Mouse (Mus musculus) neural tube, embryonic 12.5 days (tissue): ENCODE measurements around the gene Irf3. TPM values are rescaled to one million over a fixed set of nuclear protein-coding genes. Genes with fewer than 3 reads are reported as not detected.

Experiments used
- ATAC-seq: fragments of 200-750 bp; cut with Nextera tagmentation; 2 replicates; pipeline ENCODE4 v1.8.0; 2017; ENCODE audit warnings: low read depth, mild to moderate bottlenecking, moderate TSS enrichment, moderate library complexity; ENCODE audit not compliant: low FRiP score
- H3K27ac ChIP-seq: fragments of 300-500 bp; sonication (generic); 2 replicates; pipeline ENCODE4 v1.5.1; 2016
- H3K27me3 ChIP-seq: fragments of 300-500 bp; sonication (generic); replicated peaks from 2 replicates; pipeline ENCODE4 v1.6.1; 2016; ENCODE audit warnings: mild to moderate bottlenecking
- H3K36me3 ChIP-seq: fragments of 300-500 bp; sonication (generic); 2 replicates; pipeline ENCODE4 v1.6.1; 2016; ENCODE audit warnings: mild to moderate bottlenecking
- H3K4me1 ChIP-seq: fragments of 300-500 bp; sonication (generic); 2 replicates; pipeline ENCODE4 v1.6.1; 2016
- H3K4me2 ChIP-seq: fragments of 300-500 bp; sonication (generic); replicated peaks from 2 replicates; pipeline ENCODE4 v1.6.1; 2016; ENCODE audit warnings: mild to moderate bottlenecking
- H3K4me3 ChIP-seq: fragments of 300-500 bp; sonication (generic); 2 replicates; pipeline ENCODE4 v1.5.1; 2016
- H3K9ac ChIP-seq: fragments of 300-500 bp; sonication (generic); 2 replicates; pipeline ENCODE4 v1.6.1; 2016; ENCODE audit warnings: mild to moderate bottlenecking
- H3K9me3 ChIP-seq: fragments of 300-500 bp; sonication (generic); 2 replicates; pipeline ENCODE4 v1.6.1; 2016; ENCODE audit warnings: mild to moderate bottlenecking
- WGBS: fragments of 180-500 bp; shearing (Covaris S2); methylation state at CpG from one replicate; pipeline ENCODE4 v1.1.7; 2016; 5-methylcytosine and 5-hydroxymethylcytosine counted together
- polyA plus RNA-seq: library from polyadenylated mRNA; unstranded; fragments of >200 nt; fragmentation: Nextera tagmentation; extraction: Ambion mirVana; gene quantifications from 2 replicates; pipeline ENCODE4 v1.2.1, GENCODE M21; 2016

Gene Irf3
- polyA plus RNA-seq, 1 experiment from 2014 or later: 73.4 TPM

DNA sequence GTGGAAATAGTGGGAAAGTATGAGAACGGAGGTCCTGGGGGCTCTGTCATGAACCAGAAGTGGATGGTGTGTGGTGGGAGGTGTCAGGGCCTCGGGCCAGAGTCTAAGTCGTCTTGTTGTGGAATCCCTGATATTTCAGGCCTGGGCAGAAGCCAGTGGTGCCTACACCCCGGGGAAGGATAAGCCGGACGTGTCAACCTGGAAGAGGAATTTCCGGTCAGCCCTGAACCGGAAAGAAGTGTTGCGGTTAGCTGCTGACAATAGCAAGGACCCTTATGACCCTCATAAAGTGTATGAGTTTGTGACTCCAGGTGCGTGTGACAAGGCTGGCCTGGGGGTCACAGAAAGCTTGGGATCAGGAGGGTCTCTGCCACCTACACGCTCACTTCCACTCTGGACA, 2.3 kb downstream of the Irf3 start:
- H3K9ac ChIP-seq: no peak overlapping the region
- no peak overlapping the region for H3K27ac ChIP-seq
- peaks cover 31% of the 10 kb centered on the region for H3K4me1 ChIP-seq
- H3K36me3 ChIP-seq: peaks cover 65% of the 10 kb centered on the region
- peak overlapping the region; percentile 14; the same call in 1 of the 2 replicates for H3K4me2 ChIP-seq
- no peak for ATAC-seq
- no peaks in the 10 kb centered on the region for H3K27me3 ChIP-seq
- no peak overlapping the region for H3K4me3 ChIP-seq
- 81% methylated on average over 11 of the region's 11 CpGs for WGBS
- no peaks in the 10 kb centered on the region for H3K9me3 ChIP-seq

- 88% methylated on average over 21 of the region's 21 CpGs for WGBS
- no peaks in the 10 kb centered on the region for H3K27me3 ChIP-seq
- H3K4me2 ChIP-seq: no peak overlapping the region
- H3K4me3 ChIP-seq: no peak overlapping the region
- no peak overlapping the region for H3K9ac ChIP-seq
- peaks cover 32% of the 10 kb centered on the region for H3K4me1 ChIP-seq
- H3K36me3 ChIP-seq: peaks cover 65% of the 10 kb centered on the region
- ATAC-seq: no peak
- no peak overlapping the region for H3K27ac ChIP-seq
- H3K9me3 ChIP-seq: no peaks in the 10 kb centered on the region
These were observed 3.2 kb downstream of the Irf3 start for GRCm38 (mm10) chr7:45000539-45001114.

DNA sequence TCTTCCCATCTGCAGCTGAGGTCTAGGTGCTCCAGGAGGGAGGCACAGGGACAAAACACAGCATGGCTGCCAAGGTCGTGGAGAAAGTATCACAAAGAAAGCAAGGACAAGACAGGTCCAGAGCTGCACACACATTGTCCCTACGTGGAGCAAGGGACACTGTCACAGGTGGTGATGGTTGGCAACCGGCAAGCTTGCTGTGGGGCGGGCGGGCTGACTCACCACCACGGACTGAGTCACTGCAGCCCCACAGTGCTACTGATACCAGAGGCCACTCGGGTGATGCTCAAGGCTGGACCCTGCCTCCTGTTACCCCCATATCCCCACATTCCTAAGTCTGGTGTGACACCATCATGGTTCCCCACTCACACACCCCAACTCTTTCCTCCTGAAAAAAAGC, 5.0 kb downstream of the Irf3 start:
- H3K4me2 ChIP-seq: no peak overlapping the region
- peaks cover 80% of the 10 kb centered on the region for H3K36me3 ChIP-seq
- H3K9ac ChIP-seq: no peak overlapping the region
- no peaks in the 10 kb centered on the region for H3K27me3 ChIP-seq
- no peak for ATAC-seq
- H3K4me1 ChIP-seq: peaks cover 19% of the 10 kb centered on the region
- WGBS: 92% methylated on average over 7 of the region's 7 CpGs
- no peak overlapping the region for H3K4me3 ChIP-seq
- H3K9me3 ChIP-seq: no peaks in the 10 kb centered on the region
- H3K27ac ChIP-seq: no peak overlapping the region

DNA sequence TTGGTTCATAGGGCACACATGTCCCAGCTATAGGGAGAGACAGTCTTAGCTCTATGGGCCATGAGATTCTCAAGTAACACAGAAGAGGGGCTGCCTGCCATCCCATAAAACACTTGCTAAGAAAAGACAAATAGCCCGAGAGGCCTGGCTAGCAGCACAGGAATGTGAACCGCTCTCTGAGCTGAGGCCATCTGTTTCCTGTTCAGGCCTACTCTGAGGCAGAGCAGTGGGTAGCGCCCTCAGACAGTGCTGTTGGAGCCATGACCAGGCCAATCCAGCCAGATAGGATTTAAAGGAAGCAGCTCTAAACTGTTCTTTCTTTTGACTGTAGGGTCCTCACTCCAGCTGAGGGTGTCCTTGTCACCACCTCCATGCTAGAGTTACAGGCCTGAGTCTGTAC, 7.1 kb downstream of the Irf3 start:
- Histone ChIP-seq H3K27ac (no peak overlapping the region), H3K4me1 (peaks cover 6% of the 10 kb centered on the region), H3K36me3 (peaks cover 98% of the 10 kb centered on the region), H3K4me2 (no peak overlapping the region), H3K9me3 (no peaks in the 10 kb centered on the region), H3K4me3 (no peak overlapping the region), H3K9ac (no peak overlapping the region), H3K27me3 (no peaks in the 10 kb centered on the region)
- no peak for ATAC-seq
- 69% methylated on average over 3 of the region's 3 CpGs for WGBS

- H3K4me3 ChIP-seq: no peak overlapping the region
- peaks cover 98% of the 10 kb centered on the region for H3K36me3 ChIP-seq
- peaks cover 3% of the 10 kb centered on the region; the same call in 1 of the 2 replicates for H3K4me1 ChIP-seq
- no peak overlapping the region for H3K9ac ChIP-seq
- no peaks in the 10 kb centered on the region for H3K27me3 ChIP-seq
- no peak overlapping the region for H3K27ac ChIP-seq
- no peaks in the 10 kb centered on the region for H3K9me3 ChIP-seq
- WGBS: 94% methylated on average over 6 of the region's 6 CpGs
- ATAC-seq: no peak
- H3K4me2 ChIP-seq: no peak overlapping the region
These were observed 8.0 kb downstream of the Irf3 start for GRCm38 (mm10) chr7:45005321-45005992.

DNA sequence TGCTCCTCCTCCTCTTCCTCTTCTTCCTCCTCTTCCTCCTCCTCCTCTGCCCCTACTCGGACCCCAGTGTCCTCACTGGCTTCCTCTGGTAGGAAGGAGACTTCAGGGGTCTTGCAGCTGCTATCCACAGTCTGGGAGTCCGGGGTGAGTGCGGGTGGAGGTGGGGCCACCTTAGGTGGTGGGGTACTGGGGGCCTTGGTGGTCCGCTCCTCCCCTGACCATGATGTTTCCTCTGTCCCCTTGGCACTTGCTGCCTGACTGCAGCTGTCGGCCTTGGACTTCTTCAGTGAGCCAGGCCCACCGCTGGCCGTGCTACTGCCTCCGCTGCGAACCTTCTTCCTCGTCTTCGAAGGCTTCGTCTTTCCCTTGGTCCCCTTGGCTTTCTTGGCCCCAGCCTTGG, 9.1 kb downstream of the Irf3 start:
- Histone ChIP-seq H3K9me3 (no peaks in the 10 kb centered on the region), H3K36me3 (peaks cover 95% of the 10 kb centered on the region), H3K4me2 (no peak overlapping the region), H3K9ac (no peak overlapping the region), H3K27me3 (no peaks in the 10 kb centered on the region), H3K4me3 (no peak overlapping the region), H3K27ac (no peak overlapping the region), H3K4me1 (peaks cover 3% of the 10 kb centered on the region; the same call in 1 of the 2 replicates)
- WGBS: 98% methylated on average over 12 of the region's 12 CpGs
- no peak for ATAC-seq

GRCm38 (mm10) chr7:45007141-45007540, 9.7 kb downstream of the Irf3 start:
- no peaks in the 10 kb centered on the region for H3K27me3 ChIP-seq
- no peak overlapping the region for H3K4me2 ChIP-seq
- no peak overlapping the region for H3K4me3 ChIP-seq
- H3K9ac ChIP-seq: 0 out of 2 replicates have a peak overlapping the region, but pooled peaks have one; percentile 8
- WGBS: 98% methylated on average over 29 of the region's 29 CpGs
- ATAC-seq: no peak
- H3K4me1 ChIP-seq: peaks cover 3% of the 10 kb centered on the region; the same call in 1 of the 2 replicates
- no peaks in the 10 kb centered on the region for H3K9me3 ChIP-seq
- peaks cover 95% of the 10 kb centered on the region for H3K36me3 ChIP-seq
- no peak overlapping the region for H3K27ac ChIP-seq

DNA sequence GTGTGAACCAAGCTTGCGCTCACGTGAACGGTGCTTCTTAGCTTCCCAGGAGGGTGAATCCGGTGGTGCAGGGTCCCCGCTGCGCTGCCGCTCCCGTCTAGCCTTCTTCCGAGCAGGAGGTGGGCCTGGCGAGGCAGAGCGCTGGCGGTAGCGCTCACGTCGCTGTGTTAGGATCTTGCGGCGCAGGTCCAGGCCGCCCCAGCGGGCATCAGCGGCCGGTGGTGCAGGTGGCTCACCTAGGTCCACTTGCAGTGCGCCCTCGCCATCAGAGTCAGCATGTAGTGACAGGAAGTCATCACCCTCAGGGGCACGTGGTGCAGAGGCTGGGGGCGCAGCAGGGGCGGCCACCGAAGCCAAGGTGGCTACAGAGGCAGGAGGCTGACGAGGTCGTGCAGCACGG, 10.4 kb downstream of the Irf3 start:
- 96% methylated on average over 30 of the region's 30 CpGs for WGBS
- H3K27ac ChIP-seq: no peak overlapping the region

GRCm38 (mm10) chr7:45008411-45008810, 11.0 kb downstream of the Irf3 start:
- H3K4me1 ChIP-seq: peaks cover 3% of the 10 kb centered on the region; the same call in 1 of the 2 replicates

More for the DNA sequence above, 10.4 kb downstream of the Irf3 start:
- H3K4me2 ChIP-seq: no peak overlapping the region
- H3K9ac ChIP-seq: no peak overlapping the region
- H3K4me1 ChIP-seq: peaks cover 3% of the 10 kb centered on the region; the same call in 1 of the 2 replicates
- H3K27me3 ChIP-seq: no peaks in the 10 kb centered on the region
- H3K9me3 ChIP-seq: no peaks in the 10 kb centered on the region
- no peak for ATAC-seq
- H3K4me3 ChIP-seq: no peak overlapping the region
- H3K36me3 ChIP-seq: peaks cover 95% of the 10 kb centered on the region

GRCm38 (mm10) chr7:45012011-45012410, 14.6 kb downstream of the Irf3 start:
- Histone ChIP-seq H3K4me3 (no peak overlapping the region), H3K4me2 (no peak overlapping the region; the same call in 1 of the 2 replicates), H3K4me1 (peaks cover 15% of the 10 kb centered on the region), H3K9me3 (no peaks in the 10 kb centered on the region), H3K9ac (no peak overlapping the region), H3K27me3 (no peaks in the 10 kb centered on the region), H3K27ac (no peak overlapping the region), H3K36me3 (peaks cover 63% of the 10 kb centered on the region)
- no peak for ATAC-seq
- 97% methylated on average over 6 of the region's 6 CpGs for WGBS

More at GRCm38 (mm10) chr7:45008411-45008810, 11.0 kb downstream of the Irf3 start:
- Histone ChIP-seq H3K36me3 (peaks cover 95% of the 10 kb centered on the region), H3K27ac (no peak overlapping the region), H3K9me3 (no peaks in the 10 kb centered on the region), H3K9ac (no peak overlapping the region), H3K27me3 (no peaks in the 10 kb centered on the region), H3K4me3 (no peak overlapping the region), H3K4me2 (no peak overlapping the region)
- WGBS: 95% methylated on average over 19 of the region's 19 CpGs
- no peak for ATAC-seq

GRCm38 (mm10) chr7:45012824-45013223, 15.4 kb downstream of the Irf3 start:
- H3K36me3 ChIP-seq: peaks cover 55% of the 10 kb centered on the region
- WGBS: 88% methylated on average over 4 of the region's 4 CpGs
- H3K27me3 ChIP-seq: no peaks in the 10 kb centered on the region
- peaks cover 19% of the 10 kb centered on the region for H3K4me1 ChIP-seq
- no peak overlapping the region for H3K27ac ChIP-seq
- no peak overlapping the region for H3K9ac ChIP-seq
- no peak overlapping the region for H3K4me2 ChIP-seq
- no peaks in the 10 kb centered on the region for H3K9me3 ChIP-seq
- ATAC-seq: no peak
- no peak overlapping the region for H3K4me3 ChIP-seq

DNA sequence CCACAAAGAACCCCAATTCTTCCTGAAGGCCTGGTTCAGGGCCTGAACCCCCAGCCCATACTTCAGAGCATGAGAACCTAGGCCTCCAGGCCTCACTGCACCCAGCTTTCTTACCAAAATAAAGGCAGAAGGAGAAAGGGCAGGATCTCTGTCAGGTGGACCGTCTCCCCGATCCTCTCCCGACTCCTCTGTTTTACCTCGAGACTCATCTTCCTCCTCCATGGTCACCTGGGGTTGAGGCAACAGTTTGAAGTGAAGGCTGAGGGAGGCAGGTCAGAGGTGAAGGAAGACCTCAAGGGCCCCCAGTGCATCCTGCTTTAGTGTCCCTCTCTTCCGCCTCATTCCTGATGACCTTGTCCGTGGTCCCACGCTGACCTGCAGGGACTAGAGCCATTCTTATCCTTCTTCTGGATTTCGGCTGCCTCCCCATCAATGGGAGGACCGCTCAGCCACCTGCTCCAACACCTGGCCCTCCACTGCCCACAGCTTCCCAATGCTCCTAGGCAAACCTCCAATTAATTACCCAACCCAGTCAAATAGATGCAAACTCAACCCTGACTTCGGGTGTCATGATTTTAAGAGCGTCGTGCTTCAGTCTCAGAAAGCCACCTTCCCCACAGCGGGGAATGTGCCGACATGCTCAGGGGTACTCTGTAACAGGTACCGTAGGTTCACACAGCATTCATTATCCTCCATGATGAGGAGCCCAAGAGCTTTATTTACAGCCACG, 16.1 kb downstream of the Irf3 start:
- ATAC-seq: no peak
- H3K36me3 ChIP-seq: peaks cover 48% of the 10 kb centered on the region
- H3K4me1 ChIP-seq: peaks cover 26% of the 10 kb centered on the region
- no peak overlapping the region for H3K4me3 ChIP-seq
- no peaks in the 10 kb centered on the region for H3K27me3 ChIP-seq
- H3K4me2 ChIP-seq: no peak overlapping the region
- H3K9me3 ChIP-seq: no peaks in the 10 kb centered on the region
- H3K9ac ChIP-seq: no peak overlapping the region
- 96% methylated on average over 16 of the region's 16 CpGs for WGBS
- no peak overlapping the region for H3K27ac ChIP-seq
